Mouse (Mus musculus) forebrain, embryonic 14.5 days (tissue): Measurements from ENCODE around the gene Slc16a8. TPM values are rescaled to one million over a fixed set of nuclear protein-coding genes. Genes with fewer than 3 reads are reported as not detected.
A peak's percentile ranks its signal among the peaks of the same experiment; 100 is the strongest.

Source experiments
- ATAC-seq: fragments of 200-750 bp; cut with Nextera tagmentation; 2 replicates; pipeline ENCODE4 v1.8.0; 2017; ENCODE audit warnings: mild to moderate bottlenecking, moderate library complexity
- DNase-seq: peaks from one replicate; pipeline ENCODE4 v3.0.0-alpha.2; 2015; ENCODE audit warnings: low spot score
- H3K27ac ChIP-seq: fragments of 300-500 bp; sonication (generic); 2 replicates; pipeline ENCODE4 v1.5.1; 2014; ENCODE audit warnings: low read depth, mild to moderate bottlenecking, control low read depth, low read length, moderate library complexity
- H3K27me3 ChIP-seq: fragments of 300-500 bp; sonication (generic); replicated peaks from 2 replicates; pipeline ENCODE4 v1.6.1; 2014; ENCODE audit warnings: low read length, control low read depth, mixed read lengths; ENCODE audit not compliant: control insufficient read depth, insufficient read depth
- H3K36me3 ChIP-seq: fragments of 300-500 bp; sonication (generic); 2 replicates; pipeline ENCODE4 v1.6.1; 2014; ENCODE audit warnings: low read length, control low read depth; ENCODE audit not compliant: control insufficient read depth, insufficient read depth
- H3K4me1 ChIP-seq: fragments of 300-500 bp; sonication (generic); 2 replicates; pipeline ENCODE4 v1.6.1; 2014; ENCODE audit warnings: antibody characterized with exemption, low read length, control low read depth; ENCODE audit not compliant: control insufficient read depth, insufficient read depth
- H3K4me2 ChIP-seq: fragments of 300-500 bp; sonication (generic); 2 replicates; pipeline ENCODE4 v1.6.1; 2014; ENCODE audit warnings: mild to moderate bottlenecking, control low read depth, low read length
- H3K4me3 ChIP-seq: fragments of 300-500 bp; sonication (generic); 2 replicates; pipeline ENCODE4 v1.5.1; 2014; ENCODE audit warnings: low read depth, low read length, control low read depth
- H3K9ac ChIP-seq: fragments of 300-500 bp; sonication (generic); 2 replicates; pipeline ENCODE4 v1.6.1; 2014; ENCODE audit warnings: mild to moderate bottlenecking, low read length, control low read depth, moderate library complexity
- H3K9me3 ChIP-seq: fragments of 300-500 bp; sonication (generic); replicated peaks from 2 replicates; pipeline ENCODE4 v1.6.1; 2016; ENCODE audit warnings: low read length, control low read depth, mixed read lengths; ENCODE audit not compliant: control insufficient read depth
- WGBS: fragments of 180-500 bp; shearing (Covaris S2); extraction: QIAGEN DNeasy Blood & Tissue Kit; methylation state at CpG from one replicate; pipeline ENCODE4 v1.1.7; 2014; 5-methylcytosine and 5-hydroxymethylcytosine counted together
- polyA plus RNA-seq: library from polyadenylated mRNA; unstranded; fragments of >200 nt; fragmentation: Nextera tagmentation; extraction: Ambion mirVana; gene quantifications from 2 replicates; pipeline ENCODE4 v1.2.1, GENCODE M21; 2014

Gene Slc16a8
- polyA plus RNA-seq, 1 experiment from 2014 or later: 0.60 TPM

GRCm38 (mm10) chr15:79261095-79261725, 6.6 kb upstream of the Slc16a8 start:
- Histone ChIP-seq H3K4me2 (peak overlapping the region; percentile 84), H3K27ac (no peak overlapping the region), H3K4me1 (peaks cover 4% of the 10 kb centered on the region; the same call in 1 of the 2 replicates), H3K27me3 (peaks cover 33% of the 10 kb centered on the region), H3K9ac (peak overlapping the region; percentile 63), H3K9me3 (no peaks in the 10 kb centered on the region), H3K36me3 (no peaks in the 10 kb centered on the region), H3K4me3 (peak overlapping the region; percentile 48)
- DNase-seq (peak; percentile 46), ATAC-seq (peak; percentile 68)
- under 1% methylated on average over 46 of the region's 62 CpGs for WGBS

- no peaks in the 10 kb centered on the region for H3K9me3 ChIP-seq
- DNase-seq (no peak), ATAC-seq (no peak)
- no peaks in the 10 kb centered on the region for H3K36me3 ChIP-seq
- H3K27me3 ChIP-seq: peaks cover 34% of the 10 kb centered on the region
- peaks cover 4% of the 10 kb centered on the region; the same call in 1 of the 2 replicates for H3K4me1 ChIP-seq
- 26% methylated on average over 17 of the region's 17 CpGs for WGBS
- H3K27ac ChIP-seq: no peak overlapping the region
- no peak overlapping the region for H3K4me3 ChIP-seq
- H3K4me2 ChIP-seq: no peak overlapping the region
- no peak overlapping the region for H3K9ac ChIP-seq
These were observed 4.0 kb upstream of the Slc16a8 start for GRCm38 (mm10) chr15:79258521-79258920.

- ATAC-seq (no peak), DNase-seq (no peak)
- Histone ChIP-seq H3K9me3 (no peaks in the 10 kb centered on the region), H3K9ac (peak overlapping the region; percentile 47), H3K4me1 (peaks cover 7% of the 10 kb centered on the region), H3K4me2 (peak overlapping the region; percentile 62), H3K27me3 (peaks cover 27% of the 10 kb centered on the region), H3K36me3 (peaks cover 15% of the 10 kb centered on the region), H3K4me3 (peak overlapping the region; percentile 28), H3K27ac (no peak overlapping the region)
- WGBS: 31% methylated on average over 24 of the region's 24 CpGs
These were observed 2.0 kb downstream of the Slc16a8 start for GRCm38 (mm10) chr15:79252580-79252979.

GRCm38 (mm10) chr15:79251781-79252491, 2.6 kb downstream of the Slc16a8 start:
- Histone ChIP-seq H3K4me3 (peak overlapping the region; percentile 28), H3K36me3 (peaks cover 19% of the 10 kb centered on the region), H3K9me3 (no peaks in the 10 kb centered on the region), H3K27ac (no peak overlapping the region), H3K4me2 (peak overlapping the region; percentile 62), H3K4me1 (peaks cover 7% of the 10 kb centered on the region), H3K9ac (peak overlapping the region; percentile 47), H3K27me3 (peaks cover 27% of the 10 kb centered on the region)
- peak; percentile 32 for DNase-seq
- ATAC-seq: peak; percentile 44
- WGBS: 2% methylated on average over 51 of the region's 61 CpGs

GRCm38 (mm10) chr15:79251168-79251567, 3.4 kb downstream of the Slc16a8 start:
- Histone ChIP-seq H3K9me3 (no peaks in the 10 kb centered on the region), H3K27me3 (peaks cover 27% of the 10 kb centered on the region), H3K36me3 (peaks cover 26% of the 10 kb centered on the region), H3K4me1 (peaks cover 7% of the 10 kb centered on the region), H3K4me3 (no peak overlapping the region), H3K4me2 (no peak overlapping the region), H3K9ac (no peak overlapping the region), H3K27ac (no peak overlapping the region)
- WGBS: 55% methylated on average over 7 of the region's 7 CpGs
- DNase-seq: no peak
- ATAC-seq: no peak

GRCm38 (mm10) chr15:79250236-79250635, 4.3 kb downstream of the Slc16a8 start:
- H3K4me2 ChIP-seq: no peak overlapping the region
- H3K9me3 ChIP-seq: no peaks in the 10 kb centered on the region
- H3K4me3 ChIP-seq: no peak overlapping the region
- no peak overlapping the region for H3K27ac ChIP-seq
- H3K27me3 ChIP-seq: peaks cover 27% of the 10 kb centered on the region
- H3K36me3 ChIP-seq: peaks cover 36% of the 10 kb centered on the region
- no peak for ATAC-seq
- DNase-seq: no peak
- WGBS: 79% methylated on average over 2 of the region's 2 CpGs
- H3K4me1 ChIP-seq: peaks cover 7% of the 10 kb centered on the region
- H3K9ac ChIP-seq: no peak overlapping the region

- Histone ChIP-seq H3K4me2 (no peak overlapping the region), H3K27ac (no peak overlapping the region), H3K27me3 (no peaks in the 10 kb centered on the region), H3K9ac (no peak overlapping the region), H3K9me3 (no peaks in the 10 kb centered on the region), H3K4me3 (no peak overlapping the region), H3K36me3 (peaks cover 60% of the 10 kb centered on the region), H3K4me1 (no peaks in the 10 kb centered on the region)
- 95% methylated on average over 3 of the region's 3 CpGs for WGBS
- ATAC-seq (no peak), DNase-seq (no peak)
These were observed 9.2 kb downstream of the Slc16a8 start for GRCm38 (mm10) chr15:79245321-79245720.

GRCm38 (mm10) chr15:79244071-79244893, 10.3 kb downstream of the Slc16a8 start:
- ATAC-seq (no peak), DNase-seq (no peak)
- no peak overlapping the region for H3K9ac ChIP-seq
- no peaks in the 10 kb centered on the region for H3K4me1 ChIP-seq
- H3K27ac ChIP-seq: no peak overlapping the region
- no peak overlapping the region for H3K4me2 ChIP-seq
- WGBS: 84% methylated on average over 7 of the region's 7 CpGs
- no peaks in the 10 kb centered on the region for H3K9me3 ChIP-seq
- no peaks in the 10 kb centered on the region for H3K27me3 ChIP-seq
- H3K36me3 ChIP-seq: peaks cover 67% of the 10 kb centered on the region
- H3K4me3 ChIP-seq: no peak overlapping the region
